Mouse (Mus musculus) myocyte (in vitro differentiated cells): ENCODE measurements around the gene Trp53bp2.

Source experiments
- E2F4 ChIP-seq: IDR thresholded peaks from one replicate; pipeline ENCODE4 v1.6.1; 2011; ENCODE audit warnings: mild to moderate bottlenecking, control low read depth, moderate library complexity; ENCODE audit not compliant: insufficient read depth
- MYOG ChIP-seq, 3 experiments: IDR thresholded peaks; one replicate each; pipeline ENCODE4 v1.6.1; 2011; ENCODE audit warnings: control low read depth in 2 of 3, low read depth in 2 of 3, mild to moderate bottlenecking in 2 of 3; ENCODE audit not compliant: insufficient read length in 2 of 3, control insufficient read depth in 1 of 3, insufficient read depth in 1 of 3
- POLR2A ChIP-seq: IDR thresholded peaks from one replicate; pipeline ENCODE4 v1.6.1; 2011; ENCODE audit warnings: low read depth, mild to moderate bottlenecking, control low read depth, moderate library complexity; ENCODE audit not compliant: insufficient read length
- POLR2AphosphoS2 ChIP-seq: IDR thresholded peaks from one replicate; pipeline ENCODE4 v1.6.1; 2011; ENCODE audit warnings: low read depth, control low read depth; ENCODE audit not compliant: insufficient read length
- REST ChIP-seq: IDR thresholded peaks from one replicate; pipeline ENCODE4 v1.6.1; 2011; ENCODE audit warnings: mild to moderate bottlenecking, control low read depth, moderate library complexity; ENCODE audit not compliant: insufficient read depth, insufficient read length
- TCF12 ChIP-seq: IDR thresholded peaks from one replicate; pipeline ENCODE4 v1.6.1; 2011; ENCODE audit warnings: mild to moderate bottlenecking, control low read depth; ENCODE audit not compliant: poor library complexity, insufficient read depth, severe bottlenecking
- USF1 ChIP-seq: IDR thresholded peaks from one replicate; pipeline ENCODE4 v1.6.1; 2011; ENCODE audit warnings: low read depth, mild to moderate bottlenecking, control low read depth, moderate library complexity

GRCm38 (mm10) chr1:182497736-182498135, 88.8 kb downstream of the Trp53bp2 start:
- TF ChIP-seq POLR2A = no peak
- no peak for TF ChIP-seq USF1
- no peak for TF ChIP-seq POLR2AphosphoS2
- no peak for TF ChIP-seq TCF12
- no peak for TF ChIP-seq MYOG (IDR thresholded peaks at IDR 0.05; ENCODE audit: control insufficient read depth in 1 of 3, insufficient read depth in 1 of 3, insufficient read length in 2 of 3, low read depth in 2 of 3)
- TF ChIP-seq E2F4 = no peak
- TF ChIP-seq REST = no peak
